Mouse (Mus musculus) liver, adult 2 months (tissue): Measurements from ENCODE around the gene Serpine3.

Experiments used
- CTCF ChIP-seq: fragments of 200-500 bp; IDR thresholded peaks from 2 replicates; pipeline ENCODE4 v1.5.1; 2011; ENCODE audit warnings: low read depth, low read length, control low read depth
- POLR2A ChIP-seq: fragments of 200-500 bp; IDR thresholded peaks from 2 replicates; pipeline ENCODE4 v1.6.1; 2011; ENCODE audit warnings: low read length, control low read depth; ENCODE audit not compliant: insufficient read depth; ENCODE audit errors: extremely low read depth

GRCm38 (mm10) chr14:62718161-62718560 is 54.7 kb downstream of the Serpine3 start:
- TF ChIP-seq CTCF, result no peak
- no peak for TF ChIP-seq POLR2A
